Mouse (Mus musculus) monocyte, adult 2 months (primary cell): ENCODE measurements around the gene Zfp87.

Experiments used
- DNase-seq, 2 experiments: peaks; one replicate each; pipeline ENCODE4 v3.0.0; 2022; ENCODE audit warnings: low spot score in 2 of 2, low read depth in 1 of 2

Zfp87 gene

GRCm38 (mm10) chr13:67525753-67526410, at the start of gene Zfp87, which contains the start of gene Gm26965:
Zfp87 (minus strand) TSS chr13:67526177.
Gm26965 (minus strand) TSS chr13:67526151.
- DNase-seq = peak; percentile 82 to 89

GRCm38 (mm10) chr13:67572591-67573189, 46.7 kb upstream of the Zfp87 start:
- DNase-seq = no peak

DNA sequence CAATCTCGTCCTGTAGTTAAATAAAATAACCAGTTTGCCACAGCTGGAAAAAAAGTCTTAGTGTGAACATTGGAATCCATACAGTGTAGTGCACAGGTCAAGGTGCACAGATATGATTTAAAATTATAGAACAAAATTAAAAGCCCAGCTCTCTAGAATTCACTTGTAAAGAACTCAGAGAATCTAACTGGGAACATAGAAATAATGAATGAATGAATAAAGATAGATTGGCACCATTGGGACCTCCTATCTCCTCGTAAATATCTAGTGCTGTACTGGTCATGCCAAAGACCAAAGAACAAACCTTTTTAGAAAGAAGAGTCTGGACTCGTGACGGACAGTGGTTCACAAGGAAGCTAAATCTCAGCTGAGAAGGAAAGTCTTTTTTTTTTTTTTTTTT, 27.8 kb upstream of the Zfp87 start, which contains the start of gene Zfp748:
Gene Zfp748 (minus strand): TSS at position 101 of the 400 bp plus-strand sequence.
- DNase-seq = no peak

DNA sequence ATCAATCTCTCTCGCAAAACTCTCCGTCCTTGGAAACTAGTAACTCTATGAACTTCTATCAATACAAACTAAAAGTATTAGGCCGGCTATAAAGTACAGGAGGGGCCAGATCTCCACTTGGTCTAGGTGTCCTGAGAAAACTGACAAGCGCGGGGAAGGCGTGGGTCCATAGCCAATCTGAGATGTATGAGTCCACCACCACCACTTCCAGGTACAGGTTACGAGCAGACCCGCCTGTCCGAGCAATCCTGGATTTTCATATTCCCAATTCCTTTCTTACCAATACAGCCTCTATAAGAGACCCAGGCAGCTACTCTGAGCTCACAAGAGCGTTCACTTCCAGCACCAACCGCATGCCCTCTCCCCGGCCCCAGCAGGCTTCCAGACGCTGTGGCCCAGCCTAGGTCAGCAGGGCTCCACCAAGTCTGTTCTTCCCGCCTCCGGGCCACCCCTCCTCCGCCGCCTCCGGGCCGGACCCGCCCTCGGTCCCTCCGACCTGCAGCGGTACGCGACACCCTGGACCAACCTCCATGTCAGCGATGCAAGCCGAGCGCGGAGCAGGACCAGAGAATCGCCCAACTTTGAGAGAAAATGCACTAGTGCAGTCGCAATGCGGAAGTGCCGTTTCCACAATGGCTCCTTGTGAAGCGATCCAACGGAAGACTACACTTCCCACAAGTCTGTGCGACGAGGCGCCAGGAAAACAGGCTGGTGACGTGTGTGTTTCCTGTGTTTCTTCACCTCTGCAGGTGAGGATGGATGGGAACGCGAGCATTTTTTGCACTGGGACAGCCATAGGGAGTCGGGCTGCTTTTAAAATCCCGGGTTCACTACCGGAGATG, 26.7 kb upstream of the Zfp87 start:
- peak; percentile 26 to 73 for DNase-seq

- DNase-seq = no peak
Observed at GRCm38 (mm10) chr13:67545941-67546340, 20.0 kb upstream of the Zfp87 start.

DNA sequence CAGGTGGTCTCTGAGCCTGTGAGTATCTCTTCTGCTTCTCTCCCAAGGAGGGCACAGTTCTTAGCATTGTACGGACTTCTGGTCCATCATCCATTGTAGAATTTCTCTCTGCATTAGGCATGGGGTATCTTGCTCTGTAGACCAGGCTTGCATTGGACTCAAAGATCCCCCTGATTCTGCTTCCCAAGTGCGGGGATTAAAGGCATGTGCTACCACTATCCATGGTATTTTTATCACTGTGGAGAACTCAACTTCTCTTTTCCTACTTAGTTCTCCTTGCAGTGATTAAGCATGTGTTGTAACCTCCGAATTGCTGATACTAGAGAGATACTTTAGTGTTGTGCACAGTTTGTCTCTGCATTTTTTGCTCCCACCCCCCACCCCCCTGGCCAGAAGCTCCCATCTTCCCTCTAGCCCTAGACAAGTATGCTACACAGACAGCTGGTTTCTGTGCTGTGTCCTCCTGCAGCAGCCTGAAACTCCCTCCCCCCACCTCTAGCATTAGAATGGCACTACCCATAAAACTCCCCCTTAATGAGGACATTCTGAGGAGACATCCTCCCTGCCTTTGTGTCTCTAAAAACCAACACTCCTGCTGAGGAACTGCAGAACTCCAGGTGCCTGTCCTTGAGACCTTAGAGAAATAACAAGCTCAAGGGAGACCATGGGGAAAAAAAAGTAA, 1.2 kb upstream of the Zfp87 start:
- no peak for DNase-seq

DNA sequence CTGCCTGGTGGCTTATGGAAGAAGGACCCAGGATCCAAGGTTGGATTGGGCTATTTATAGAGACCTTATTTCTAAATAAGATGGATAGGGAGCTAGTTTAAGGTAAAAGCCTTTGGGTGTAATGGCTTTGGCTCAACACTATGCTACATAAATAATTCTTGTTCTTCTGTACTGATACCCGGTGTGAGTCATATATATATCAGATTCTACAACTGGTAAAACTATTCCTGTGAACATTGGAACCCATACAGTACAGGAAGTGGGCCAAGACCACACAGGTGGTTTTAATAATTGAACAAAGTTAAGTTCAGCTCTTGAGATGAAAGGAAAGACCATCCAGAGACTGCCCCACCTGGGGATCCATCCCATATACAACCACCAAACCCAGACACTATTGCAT, 25.1 kb downstream of the Zfp87 start:
- no peak for DNase-seq

DNA sequence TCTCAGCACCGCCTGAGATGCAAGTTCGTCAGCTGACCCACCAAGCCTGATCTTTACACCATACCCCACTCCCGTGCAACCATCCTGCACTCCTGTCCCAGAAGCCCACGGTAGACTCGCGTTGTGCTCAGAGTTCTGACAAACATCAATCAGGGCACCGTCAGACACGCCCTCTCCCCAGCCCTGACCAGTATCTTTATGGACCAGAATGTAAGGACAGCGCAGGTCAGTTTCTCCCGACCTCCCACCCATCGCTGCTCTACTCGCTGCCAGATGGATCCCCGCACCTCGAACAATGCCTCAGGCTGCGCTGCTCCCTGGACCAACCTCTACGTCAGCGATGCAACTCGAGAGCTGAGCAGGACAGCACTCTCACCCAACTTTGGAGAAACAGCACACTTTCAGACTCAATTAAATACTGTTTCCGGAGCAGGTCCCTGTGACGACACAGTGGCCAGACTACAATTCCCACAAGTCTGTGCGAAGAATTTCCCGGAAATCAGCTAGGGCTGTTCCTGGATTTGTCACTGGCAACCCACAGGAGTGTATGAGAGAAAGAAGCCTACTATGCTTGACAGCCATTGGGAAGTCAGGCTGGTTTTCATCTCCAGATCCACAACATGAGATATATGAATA, 25.8 kb downstream of the Zfp87 start, which contains the start of gene Zfp58:
Gene Zfp58 (minus strand): TSS at position 472 of the 636 bp plus-strand sequence.
- peak; percentile 34 to 69 for DNase-seq

- no peak for DNase-seq
Observed at GRCm38 (mm10) chr13:67495631-67496030, 30.3 kb downstream of the Zfp87 start.

DNA sequence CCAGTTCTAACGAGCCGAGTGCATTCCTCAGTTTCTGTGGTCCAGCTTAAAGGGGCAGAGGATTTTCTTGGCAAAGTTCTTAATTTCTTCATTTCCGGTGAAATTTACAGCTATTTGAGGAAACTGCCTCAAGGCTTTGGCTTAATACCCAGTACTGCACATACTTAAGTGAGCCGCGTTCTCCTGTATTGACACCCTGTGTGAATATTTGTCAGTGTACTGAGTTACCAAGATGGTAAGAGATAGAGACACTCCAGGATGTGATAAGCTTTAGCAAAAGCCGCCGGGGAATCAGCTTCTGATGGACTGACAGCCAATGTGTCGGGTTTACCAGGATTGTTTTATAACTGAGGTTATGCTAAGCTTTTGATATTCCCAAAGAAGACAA, 41.6 kb downstream of the Zfp87 start:
- no peak for DNase-seq

GRCm38 (mm10) chr13:67483625-67484423, 42.2 kb downstream of the Zfp87 start, which contains the start of gene Zfp874b:
Zfp874b (minus strand) TSS chr13:67484258.
- peak; percentile 40 to 69 for DNase-seq

- no peak for DNase-seq
Observed at GRCm38 (mm10) chr13:67481528-67481927, 44.4 kb downstream of the Zfp87 start.

DNA sequence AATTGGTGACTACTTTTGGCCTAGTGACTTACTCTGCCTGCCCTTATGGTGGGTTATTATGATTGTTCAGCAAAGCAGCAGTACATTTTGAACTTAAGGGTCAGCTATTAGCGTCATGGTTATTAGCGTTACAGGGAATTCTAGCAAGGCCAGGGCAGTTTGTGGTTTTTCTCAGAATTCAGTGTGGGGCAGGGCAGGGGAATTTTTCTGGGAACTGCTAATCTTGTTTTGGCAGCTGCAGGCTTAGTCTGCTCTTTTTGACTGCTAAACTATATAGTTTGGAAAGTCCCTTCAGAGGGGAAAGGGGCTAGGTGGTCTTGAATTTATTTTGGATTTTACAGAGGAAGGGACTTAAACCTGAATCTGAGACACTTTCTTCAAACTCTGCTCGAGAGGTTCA, 56.7 kb downstream of the Zfp87 start:
- no peak for DNase-seq
